Mouse (Mus musculus) fibroblast of lung, adult 2 months (primary cell): ENCODE data around the gene Znrf1.
"Not testable (repeated sequence)": the region's sequence is repeated elsewhere in the genome, so short reads cannot be mapped to it uniquely, and the experiment has no call there.

Source experiments
- DNase-seq: peaks from one replicate; pipeline ENCODE4 v3.0.0-alpha.2; 2011; ENCODE audit warnings: low read depth

The Znrf1 gene

DNA sequence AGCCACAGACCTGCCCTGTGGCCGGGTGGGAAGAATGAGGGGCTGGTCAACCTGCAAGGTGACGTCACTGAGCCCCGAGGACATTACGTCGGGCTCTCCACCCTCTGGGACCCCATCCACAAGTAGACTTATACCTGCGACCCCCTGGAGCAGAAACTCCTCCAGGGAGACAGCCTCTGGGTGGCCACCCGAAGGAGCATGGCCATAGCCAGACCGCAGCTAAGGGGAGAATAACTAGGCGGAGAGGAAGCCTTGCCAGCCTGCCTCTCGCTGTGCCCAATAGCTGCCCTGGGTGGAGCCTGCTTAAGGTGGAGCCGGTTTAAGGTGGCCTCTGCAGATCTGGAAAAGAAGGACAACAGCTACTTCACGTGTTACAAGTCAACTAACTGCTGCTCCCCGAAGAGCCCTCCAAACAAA lies 94.2 kb downstream of the Znrf1 start, which contains the start of gene Ldhd:
Gene Ldhd, minus strand, starts transcription at position 270 of the 417 bp plus-strand sequence.
- DNase-seq, result peak; percentile 34

GRCm38 (mm10) chr8:111631589-111631988 lies 95.7 kb downstream of the Znrf1 start:
- DNase-seq, result no peak

GRCm38 (mm10) chr8:111632976-111633375 lies 97.1 kb downstream of the Znrf1 start:
- no peak for DNase-seq

GRCm38 (mm10) chr8:111638086-111638485 lies 102.2 kb downstream of the Znrf1 start:
- DNase-seq, result no peak

- no peak for DNase-seq
These were observed 105.2 kb downstream of the Znrf1 start for GRCm38 (mm10) chr8:111641064-111641463.

- DNase-seq, result no peak
These were observed 106.6 kb downstream of the Znrf1 start for GRCm38 (mm10) chr8:111642496-111642895.

- DNase-seq, result no peak
These were observed 107.0 kb downstream of the Znrf1 start for GRCm38 (mm10) chr8:111642939-111643263.

DNA sequence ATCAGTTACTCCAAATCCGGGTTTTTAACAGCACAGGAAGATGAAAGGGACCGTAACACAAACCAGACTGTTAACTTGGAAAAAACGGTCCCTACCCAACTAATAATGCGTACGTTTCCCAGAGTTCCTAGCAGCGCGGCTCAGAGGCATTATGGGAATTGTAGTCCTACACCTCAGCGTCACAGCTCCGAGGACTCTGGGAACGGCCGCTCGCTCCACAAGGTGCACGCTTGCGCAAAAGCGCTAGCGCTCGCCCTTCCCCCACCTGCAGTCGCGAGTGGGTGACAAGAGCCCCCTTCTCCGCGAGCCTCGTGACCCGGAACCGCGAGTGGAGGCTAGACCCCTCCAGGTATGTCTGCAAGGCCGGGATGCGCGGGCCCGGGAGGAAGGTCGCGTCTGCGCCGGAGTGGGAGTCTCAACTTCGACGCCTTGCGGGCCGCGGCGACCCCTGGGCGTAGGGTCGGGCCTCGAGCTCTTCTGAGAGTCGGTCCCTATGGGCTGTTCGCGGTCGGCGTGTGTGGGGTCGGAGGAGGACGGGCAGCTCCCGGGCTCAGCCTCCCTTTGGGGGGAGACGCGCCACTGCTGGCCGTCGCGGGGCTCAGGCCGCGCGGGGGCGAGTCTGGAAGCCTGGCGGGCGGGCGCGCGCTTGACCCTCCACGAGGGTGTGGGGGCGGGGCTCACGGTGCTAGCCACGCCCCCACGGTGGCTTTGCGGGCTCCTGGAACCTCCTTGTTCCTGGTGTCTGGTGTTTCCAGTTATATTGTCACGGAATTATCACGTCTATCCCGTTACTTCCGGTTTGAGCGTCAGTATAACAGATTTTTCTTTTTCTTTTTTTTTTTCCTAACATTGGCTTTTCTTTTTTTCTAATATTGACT lies 107.6 kb downstream of the Znrf1 start, which contains the start of gene Zfp1:
Gene Zfp1, plus strand, starts transcription at position 138 of the 878 bp plus-strand sequence.
- peak; percentile 89 for DNase-seq

DNA sequence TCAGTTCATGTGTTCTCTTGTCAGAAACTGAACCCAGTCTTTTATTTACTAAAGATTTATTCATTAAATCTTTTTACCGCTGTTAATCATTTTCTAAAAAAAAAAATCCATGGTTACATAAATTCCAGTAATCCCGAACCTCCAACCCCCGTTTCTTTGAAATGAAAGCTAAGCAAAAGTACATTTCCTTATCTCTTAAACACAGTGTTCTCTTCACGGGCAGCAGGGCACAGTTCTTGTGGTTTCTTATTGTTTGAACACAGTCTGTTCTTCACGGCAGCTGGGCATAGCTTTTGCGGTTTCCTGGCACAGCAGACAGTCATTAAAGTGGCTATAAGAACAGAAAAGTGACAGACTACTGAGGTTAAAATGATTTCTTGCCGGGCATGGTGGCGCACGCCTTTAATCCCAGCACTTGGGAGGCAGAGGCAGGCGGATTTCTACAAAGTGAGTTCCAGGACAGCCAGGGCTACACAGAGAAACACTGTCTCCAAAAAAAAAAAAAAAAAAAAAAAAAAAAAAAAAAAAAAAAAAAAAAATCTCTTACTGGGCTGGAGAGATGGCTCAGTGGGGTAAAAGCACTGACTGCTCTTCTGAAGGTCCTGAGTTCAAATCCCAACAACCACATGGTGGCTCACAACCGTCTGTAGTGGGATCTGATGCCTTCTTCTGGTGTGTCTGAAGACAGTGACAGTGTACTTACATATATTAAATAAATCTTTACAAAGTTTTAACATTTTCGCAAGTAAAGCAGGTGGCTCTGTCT lies 108.6 kb downstream of the Znrf1 start:
- not testable (repeated sequence) for DNase-seq

- DNase-seq, result no peak
These were observed 109.8 kb downstream of the Znrf1 start for GRCm38 (mm10) chr8:111645715-111646114.

DNA sequence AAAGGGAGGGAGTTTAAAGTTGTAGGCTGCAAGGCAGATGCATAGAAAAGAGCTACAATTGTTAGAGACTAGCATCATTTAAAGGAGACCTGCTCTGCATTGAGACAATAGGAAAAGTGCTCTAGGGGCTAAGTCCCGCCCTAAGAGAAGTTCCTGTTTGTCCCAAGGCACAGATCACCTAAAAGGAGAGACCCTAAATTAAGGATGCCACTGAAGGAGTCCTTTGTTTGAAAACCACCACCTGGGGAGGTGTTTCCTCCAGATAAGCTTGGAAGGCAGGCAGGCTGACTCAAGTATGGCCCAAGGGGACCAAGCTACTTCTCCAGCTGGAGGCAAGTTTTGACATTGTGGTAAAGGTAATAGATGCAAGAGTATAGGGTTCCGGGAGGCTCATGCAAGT lies 112.9 kb downstream of the Znrf1 start:
- no peak for DNase-seq

DNA sequence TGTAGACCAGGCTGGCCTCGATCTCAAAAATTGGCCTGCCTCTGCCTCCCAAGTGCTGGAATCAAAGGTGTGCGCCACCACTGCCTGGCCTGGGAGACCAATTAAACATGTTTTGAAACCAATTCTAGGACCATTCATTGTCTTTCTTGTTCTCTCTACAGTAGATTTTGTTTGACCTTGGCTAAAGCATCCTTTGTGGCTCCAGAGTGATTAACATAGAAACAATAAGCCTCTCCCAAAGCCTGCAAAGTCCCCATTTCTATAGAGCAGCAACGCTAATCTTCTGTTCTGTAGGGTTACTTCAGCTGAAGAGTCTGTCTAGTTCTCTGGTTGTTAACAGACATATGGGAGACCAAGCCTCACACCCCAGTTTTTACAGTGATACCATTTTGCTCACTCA lies 114.8 kb downstream of the Znrf1 start:
- no peak for DNase-seq

- no peak for DNase-seq
These were observed 117.6 kb downstream of the Znrf1 start for GRCm38 (mm10) chr8:111653524-111653923.

GRCm38 (mm10) chr8:111657312-111657854 lies 121.5 kb downstream of the Znrf1 start:
- no peak for DNase-seq

DNA sequence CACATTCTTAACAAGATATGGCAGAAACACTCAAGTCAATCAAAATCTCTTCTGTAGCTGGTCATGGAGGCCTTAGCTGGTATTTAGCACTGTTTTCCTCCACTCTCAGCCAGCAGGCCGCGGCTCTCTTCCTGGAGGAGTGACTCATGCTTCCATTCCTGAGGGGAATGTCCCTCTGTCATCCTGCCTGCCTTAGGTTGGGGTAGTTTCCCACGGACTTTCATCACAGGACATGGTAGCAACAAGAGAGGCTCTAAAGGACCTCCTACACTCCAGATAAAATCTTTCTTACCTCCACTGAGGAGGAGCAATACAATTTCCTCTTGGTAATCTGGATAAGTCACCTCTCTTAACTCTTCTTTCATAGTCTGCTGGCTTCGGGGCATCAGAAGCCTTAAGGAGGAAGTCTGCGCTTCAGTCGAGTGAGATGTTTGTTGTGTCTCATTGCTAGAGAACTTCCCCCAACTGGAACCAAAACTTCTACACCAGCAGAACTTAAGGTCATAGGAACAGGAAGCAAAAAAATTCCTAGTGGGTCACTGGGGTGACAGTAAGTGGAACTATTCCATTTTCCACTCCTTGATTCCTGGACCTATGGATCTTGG lies 123.0 kb downstream of the Znrf1 start:
- peak; percentile 63 for DNase-seq

DNA sequence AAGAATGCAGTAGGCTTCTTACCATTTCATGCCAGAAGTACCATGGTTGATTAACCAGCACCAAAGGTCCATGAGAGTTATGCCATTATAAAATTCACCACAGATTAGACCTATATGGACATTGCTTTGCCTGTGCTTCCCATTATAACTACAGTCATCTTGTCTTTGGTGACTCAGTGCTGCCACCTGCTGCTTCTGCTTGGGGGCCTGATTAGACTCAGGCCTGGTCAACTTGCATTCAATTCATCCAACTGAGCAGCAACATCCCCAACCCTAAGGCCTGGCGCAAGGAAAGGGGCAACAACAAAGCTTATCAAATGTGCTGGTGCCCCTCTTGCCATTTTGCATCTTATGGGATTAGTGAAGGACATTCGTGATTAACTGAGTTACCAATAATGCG lies 126.6 kb downstream of the Znrf1 start:
- DNase-seq, result peak; percentile 51

DNA sequence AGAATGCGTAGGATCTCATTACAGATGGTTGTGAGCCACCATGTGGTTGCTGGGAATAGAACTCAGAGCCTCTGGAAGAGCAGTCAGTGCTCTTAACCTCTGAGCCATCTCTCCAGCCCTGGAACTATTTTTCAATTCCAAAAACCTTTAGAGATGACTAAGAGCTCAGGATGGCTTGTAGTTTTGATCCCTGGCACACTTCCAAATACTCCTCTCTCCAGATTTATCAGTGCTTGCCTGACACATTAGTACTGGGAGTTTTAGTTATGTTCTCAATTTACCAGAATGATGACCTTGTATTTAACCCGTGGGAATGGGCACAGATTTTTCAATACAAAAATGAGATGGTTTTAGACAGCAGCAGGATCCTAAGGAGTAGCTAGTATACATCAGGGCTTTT lies 130.9 kb downstream of the Znrf1 start:
- DNase-seq, result no peak
